ENCODE assay signal across 18 mouse cellular contexts in the genomic region with DNA sequence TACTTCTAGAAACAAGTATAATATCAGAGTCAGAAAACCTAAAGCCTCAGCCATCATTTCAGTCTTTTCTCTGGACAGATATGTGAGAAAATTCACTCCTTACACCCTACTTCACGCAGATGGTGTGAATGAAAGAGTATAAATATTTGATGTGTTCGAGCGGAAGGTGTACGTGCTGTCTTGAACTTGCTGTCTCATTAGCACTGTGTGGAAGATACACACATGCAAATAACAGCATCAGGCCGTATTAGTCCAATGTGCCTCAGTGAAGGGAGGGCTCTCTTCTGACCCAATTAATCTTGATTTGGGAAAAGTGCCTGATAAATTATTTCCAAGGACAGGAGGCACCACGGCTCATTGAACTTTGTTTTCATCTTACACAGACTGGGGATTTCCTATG.
"Had no signal": no experiment of that assay in that cellular context is flagged by ENCODE, and none has a peak within 500 bp of the region (broad histone marks: within the 10 kb centered on the region; RNA-seq: fewer than 3 reads in every experiment).

No protein-coding gene starts in this region.

- ATAC-seq: midbrain, embryonic 16.5 days had no signal

- H3K36me3 ChIP-seq: midbrain, embryonic 10.5 days; midbrain, embryonic 12.5 days; neural tube, embryonic 13.5 days; neural tube, embryonic 15.5 days had no signal

- H3K9me3 ChIP-seq: midbrain, embryonic 10.5 days; midbrain, embryonic 12.5 days; neural tube, embryonic 13.5 days; neural tube, embryonic 15.5 days had no signal

- H3K9ac ChIP-seq: lung, embryonic 14.5 days; midbrain, embryonic 12.5 days; neural tube, embryonic 13.5 days; neural tube, embryonic 15.5 days had no signal

- H3K27ac ChIP-seq: midbrain, embryonic 10.5 days; midbrain, embryonic 12.5 days; neural tube, embryonic 13.5 days; neural tube, embryonic 15.5 days had no signal

- H3K27me3 ChIP-seq: midbrain, embryonic 12.5 days; neural tube, embryonic 13.5 days; neural tube, embryonic 15.5 days had no signal

- H3K4me1 ChIP-seq: midbrain, embryonic 10.5 days; midbrain, embryonic 12.5 days; neural tube, embryonic 13.5 days; neural tube, embryonic 15.5 days had no signal

- DNase-seq: lung, adult 18-20 months; lung, embryonic 14.5 days; lung, postnatal 10 days; lung, postnatal 4 days; midbrain, embryonic 14.5 days; right cerebral cortex, adult 18-20 months; right cerebral cortex, postnatal 25 days; right cerebral cortex, postnatal 4 days; spleen, adult 18-20 months; thymus, adult 18-20 months; thymus, postnatal 14 days; thymus, postnatal 36 days had no signal

- H3K4me2 ChIP-seq: lung, embryonic 14.5 days; midbrain, embryonic 12.5 days; neural tube, embryonic 13.5 days; neural tube, embryonic 15.5 days had no signal

- H3K4me3 ChIP-seq: midbrain, embryonic 10.5 days; midbrain, embryonic 12.5 days; myocyte; neural tube, embryonic 13.5 days; neural tube, embryonic 15.5 days had no signal
